ENCODE assay signal across 37 mouse cellular contexts in genomic region chr9:40889389-40889788, GRCm38 (mm10). TPM values are rescaled to one million over a fixed set of nuclear protein-coding genes. Genes with fewer than 3 reads are reported as not detected.
"Had no signal": no experiment of that assay in that cellular context is flagged by ENCODE, and none has a peak within 500 bp of the region (broad histone marks: within the 10 kb centered on the region; RNA-seq: fewer than 3 reads in every experiment).

No protein-coding gene starts in this region.

- H3K27me3 ChIP-seq: intestine, embryonic 15.5 days had no signal

- H3K9me3 ChIP-seq: heart, embryonic 10.5 days; heart, embryonic 12.5 days; hindbrain, embryonic 10.5 days; hindbrain, embryonic 12.5 days; intestine, embryonic 15.5 days; limb, embryonic 10.5 days; limb, embryonic 12.5 days; liver, embryonic 13.5 days had no signal

- H3K4me1 ChIP-seq: heart, embryonic 10.5 days; heart, embryonic 12.5 days; hindbrain, embryonic 12.5 days; intestine, embryonic 15.5 days; limb, embryonic 10.5 days; limb, embryonic 12.5 days; liver, embryonic 13.5 days had no signal

- H3K4me3 ChIP-seq: gastrocnemius, adult 2 months; heart, embryonic 10.5 days; heart, embryonic 12.5 days; hindbrain, embryonic 10.5 days; hindbrain, embryonic 12.5 days; intestine, embryonic 15.5 days; layer of hippocampus, adult 2 months; left cerebral cortex, adult 2 months; limb, embryonic 10.5 days; limb, embryonic 12.5 days; liver, embryonic 13.5 days had no signal

- H3K9ac ChIP-seq: heart, embryonic 12.5 days; hindbrain, embryonic 12.5 days; hindbrain, embryonic 14.5 days; intestine, embryonic 15.5 days; limb, embryonic 12.5 days; liver, embryonic 13.5 days had no signal

- H3K36me3 ChIP-seq: heart, embryonic 10.5 days; heart, embryonic 12.5 days; hindbrain, embryonic 10.5 days; hindbrain, embryonic 12.5 days; intestine, embryonic 15.5 days; limb, embryonic 10.5 days; limb, embryonic 12.5 days; liver, embryonic 13.5 days had no signal

- H3K27ac ChIP-seq: gastrocnemius, adult 2 months; heart, embryonic 10.5 days; hindbrain, embryonic 10.5 days; hindbrain, embryonic 12.5 days; hindbrain, embryonic 14.5 days; intestine, embryonic 15.5 days; layer of hippocampus, adult 2 months; left cerebral cortex, adult 2 months; limb, embryonic 10.5 days; limb, embryonic 12.5 days; liver, embryonic 13.5 days had no signal

- H3K4me2 ChIP-seq: heart, embryonic 12.5 days; hindbrain, embryonic 12.5 days; hindbrain, embryonic 14.5 days; intestine, embryonic 15.5 days; limb, embryonic 12.5 days; liver, embryonic 11.5 days; liver, embryonic 13.5 days had no signal

- DNase-seq: gastrocnemius, adult 2 months; gastrocnemius, postnatal 10 days; gastrocnemius, postnatal 25 days; heart, adult 18-20 months; heart, postnatal 10 days; heart, postnatal 4 days; kidney, adult 18-20 months; kidney, adult 8-10 months; kidney, postnatal 10 days; kidney, postnatal 25 days; kidney, postnatal 4 days; liver; liver, embryonic 13.5 days had no signal

- ATAC-seq: hindbrain, embryonic 16.5 days; inflammation-experienced regulatory T-cells, adult 6 months; intestine, embryonic 15.5 days; intestine, postnatal 0 days had no signal

RNA-seq across cellular contexts. Expression of gene Bsx, which starts 15.5 kb away (rescaled TPM):
- total RNA-seq: gastrocnemius, adult 2 months; gastrocnemius, postnatal 10 days; gastrocnemius, postnatal 25 days; gastrocnemius, postnatal 4 days; granulocyte monocyte progenitor cell, adult 5-6 weeks; heart, adult 18-20 months; heart, adult 8-10 months; heart, postnatal 10 days; heart, postnatal 25 days; heart, postnatal 4 days; layer of hippocampus, adult 2 months; layer of hippocampus, postnatal 10 days; left cerebral cortex, adult 2 months; left cerebral cortex, postnatal 14 days had no signal
- polyA plus RNA-seq: heart, embryonic 10.5 days; heart, embryonic 12.5 days; heart, embryonic 14.5 days; heart, embryonic 16.5 days; hindbrain, embryonic 10.5 days; hindbrain, embryonic 12.5 days; hindbrain, embryonic 14.5 days; hindbrain, embryonic 16.5 days; inflammation-experienced regulatory T-cells, adult 6 months; intestine, embryonic 15.5 days; intestine, postnatal 0 days; kidney, embryonic 14.5 days; kidney, embryonic 16.5 days; limb, embryonic 10.5 days; limb, embryonic 12.5 days; liver, embryonic 11.5 days; liver, embryonic 13.5 days had no signal
